Mouse (Mus musculus): Measurements from ENCODE around the gene Gpm6a. TPM values are rescaled to one million over a fixed set of nuclear protein-coding genes. Genes with fewer than 3 reads are reported as not detected.

Gpm6a gene
- total RNA-seq (2015) (not detected in 2 replicates), total RNA-seq (2017) (not detected in 2 replicates)

GRCm38 (mm10) chr8:54954741-54955455, at the start of gene Gpm6a:
TSS of gene Gpm6a (plus strand) at chr8:54954843.
- ATAC-seq (ENCODE audit: poor library complexity, severe bottlenecking): no peak

GRCm38 (mm10) chr8:54912891-54913290, 41.8 kb upstream of the Gpm6a start:
- ATAC-seq (ENCODE audit: poor library complexity, severe bottlenecking): no peak

GRCm38 (mm10) chr8:54917710-54918109, 36.9 kb upstream of the Gpm6a start:
- no peak for ATAC-seq (ENCODE audit: poor library complexity, severe bottlenecking)

GRCm38 (mm10) chr8:54922160-54922855, 32.3 kb upstream of the Gpm6a start:
- ATAC-seq (ENCODE audit: poor library complexity, severe bottlenecking): no peak

GRCm38 (mm10) chr8:54924936-54925335, 29.7 kb upstream of the Gpm6a start:
- ATAC-seq (ENCODE audit: poor library complexity, severe bottlenecking): no peak

- ATAC-seq (ENCODE audit: poor library complexity, severe bottlenecking): no peak
Measured at GRCm38 (mm10) chr8:54932306-54932705, 22.3 kb upstream of the Gpm6a start.

- ATAC-seq (ENCODE audit: poor library complexity, severe bottlenecking): no peak
Measured at GRCm38 (mm10) chr8:54953351-54953750, 1.3 kb upstream of the Gpm6a start.

- ATAC-seq (ENCODE audit: poor library complexity, severe bottlenecking): no peak
Measured at GRCm38 (mm10) chr8:54954030-54954429, 613 bp upstream of the Gpm6a start.

- ATAC-seq (ENCODE audit: poor library complexity, severe bottlenecking): no peak
Measured at GRCm38 (mm10) chr8:54955456-54955800, 785 bp downstream of the Gpm6a start.

- no peak for ATAC-seq (ENCODE audit: poor library complexity, severe bottlenecking)
Measured at GRCm38 (mm10) chr8:54955935-54956573, 1.4 kb downstream of the Gpm6a start.

- no peak for ATAC-seq (ENCODE audit: poor library complexity, severe bottlenecking)
Measured at GRCm38 (mm10) chr8:54956787-54957186, 2.1 kb downstream of the Gpm6a start.

- ATAC-seq (ENCODE audit: poor library complexity, severe bottlenecking): no peak
Measured at GRCm38 (mm10) chr8:54957506-54957905, 2.9 kb downstream of the Gpm6a start.

GRCm38 (mm10) chr8:54961571-54961970, 6.9 kb downstream of the Gpm6a start:
- ATAC-seq (ENCODE audit: poor library complexity, severe bottlenecking): no peak

- no peak for ATAC-seq (ENCODE audit: poor library complexity, severe bottlenecking)
Measured at GRCm38 (mm10) chr8:54975020-54975419, 20.4 kb downstream of the Gpm6a start.

GRCm38 (mm10) chr8:54975506-54975905, 20.9 kb downstream of the Gpm6a start:
- no peak for ATAC-seq (ENCODE audit: poor library complexity, severe bottlenecking)

- no peak for ATAC-seq (ENCODE audit: poor library complexity, severe bottlenecking)
Measured at GRCm38 (mm10) chr8:54975927-54976326, 21.3 kb downstream of the Gpm6a start.

- no peak for ATAC-seq (ENCODE audit: poor library complexity, severe bottlenecking)
Measured at GRCm38 (mm10) chr8:54976663-54977062, 22.0 kb downstream of the Gpm6a start.

- no peak for ATAC-seq (ENCODE audit: poor library complexity, severe bottlenecking)
Measured at GRCm38 (mm10) chr8:54986791-54987190, 32.1 kb downstream of the Gpm6a start.

GRCm38 (mm10) chr8:54989093-54989492, 34.5 kb downstream of the Gpm6a start:
- ATAC-seq (ENCODE audit: poor library complexity, severe bottlenecking): no peak

- no peak for ATAC-seq (ENCODE audit: poor library complexity, severe bottlenecking)
Measured at GRCm38 (mm10) chr8:54991840-54992609, 37.4 kb downstream of the Gpm6a start.

GRCm38 (mm10) chr8:54995662-54996061, 41.0 kb downstream of the Gpm6a start:
- ATAC-seq (ENCODE audit: poor library complexity, severe bottlenecking): no peak
